Mouse (Mus musculus) R1 (cell line): Measurements from ENCODE around the gene Slc27a4.

Experiments
- DNase-seq: peaks from one replicate; pipeline ENCODE4 v3.0.0-alpha.2; 2018; ENCODE audit warnings: low read depth, low spot score

Slc27a4 gene

DNA sequence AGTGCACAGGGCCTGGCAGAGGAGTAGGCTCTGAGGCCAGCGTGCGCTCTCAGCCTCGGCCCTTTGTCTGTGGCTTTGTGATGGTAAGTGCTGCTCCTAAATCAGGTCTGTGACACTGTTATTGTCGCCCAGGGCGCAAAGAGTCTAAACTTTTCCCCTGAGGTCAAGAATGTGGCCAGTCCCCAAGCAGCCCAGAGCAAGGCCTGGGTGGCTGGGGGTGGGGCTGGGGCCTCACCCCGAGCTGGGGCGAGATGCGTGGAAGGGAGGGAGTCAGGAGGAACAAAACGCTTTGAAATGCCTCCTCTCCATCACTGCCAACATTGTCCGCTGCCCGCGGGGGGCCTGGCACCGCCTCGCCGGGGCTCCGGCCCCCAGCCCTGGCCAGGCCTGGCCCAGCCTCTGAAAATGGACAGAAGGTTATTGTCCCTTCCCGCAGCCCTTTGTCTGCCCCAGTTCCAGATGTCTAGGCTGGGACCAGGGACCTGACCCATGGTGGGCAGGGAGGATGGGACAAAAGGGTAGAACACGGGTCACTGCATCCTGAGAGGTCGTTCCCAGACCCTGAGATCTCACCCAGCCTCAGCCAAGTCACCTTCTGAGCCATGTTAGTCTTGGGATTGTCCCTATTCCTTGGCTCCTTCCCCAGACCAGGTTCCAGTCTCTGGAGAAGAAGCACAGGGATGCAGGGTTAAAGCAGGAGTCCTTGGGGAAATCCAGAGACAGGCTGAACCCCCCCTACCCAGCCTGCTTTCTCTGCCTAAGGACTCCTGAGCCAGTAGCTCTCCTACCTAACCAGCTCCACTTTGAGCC is 54.2 kb downstream of the Slc27a4 start:
- DNase-seq, result peak; percentile 23

DNA sequence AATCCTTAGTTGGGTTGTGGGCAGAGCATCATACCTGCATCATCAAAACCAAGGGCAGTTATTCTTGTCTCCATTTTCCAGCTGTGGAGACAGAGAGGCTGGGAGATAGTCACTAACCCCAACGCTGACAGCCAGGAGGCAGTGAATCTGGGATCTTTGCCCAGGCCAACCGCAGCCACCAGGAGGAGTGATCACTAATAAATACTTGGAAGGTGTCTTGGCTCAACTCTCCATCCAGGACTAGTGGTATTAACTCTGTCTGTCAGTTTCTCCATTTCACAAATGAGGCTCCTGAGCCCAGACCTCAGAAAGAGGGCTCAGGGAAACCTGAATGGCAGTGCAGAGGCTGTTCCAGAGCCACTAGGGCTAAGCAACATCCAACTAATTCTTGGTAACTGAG is 54.9 kb downstream of the Slc27a4 start:
- DNase-seq, result no peak

DNA sequence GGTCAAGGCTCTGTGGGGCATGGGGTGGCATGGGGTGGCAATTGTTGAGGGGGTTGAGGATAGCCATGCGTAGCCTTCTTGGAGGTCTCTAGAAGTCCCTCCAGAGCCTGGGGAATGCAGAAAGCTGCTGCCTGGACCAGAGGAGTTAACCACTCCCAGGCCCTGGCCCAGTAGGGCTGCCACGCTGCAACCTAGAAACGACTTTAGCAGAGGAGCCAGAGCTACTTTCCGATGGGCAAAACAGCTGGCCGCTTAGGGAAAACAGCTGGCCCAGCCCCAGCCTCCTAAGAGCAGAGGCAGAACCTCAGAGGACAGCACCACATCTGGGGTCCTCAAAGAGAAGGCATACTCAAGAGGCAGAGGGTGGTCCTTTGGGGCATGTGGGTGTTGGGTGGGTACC is 55.5 kb downstream of the Slc27a4 start:
- no peak for DNase-seq

DNA sequence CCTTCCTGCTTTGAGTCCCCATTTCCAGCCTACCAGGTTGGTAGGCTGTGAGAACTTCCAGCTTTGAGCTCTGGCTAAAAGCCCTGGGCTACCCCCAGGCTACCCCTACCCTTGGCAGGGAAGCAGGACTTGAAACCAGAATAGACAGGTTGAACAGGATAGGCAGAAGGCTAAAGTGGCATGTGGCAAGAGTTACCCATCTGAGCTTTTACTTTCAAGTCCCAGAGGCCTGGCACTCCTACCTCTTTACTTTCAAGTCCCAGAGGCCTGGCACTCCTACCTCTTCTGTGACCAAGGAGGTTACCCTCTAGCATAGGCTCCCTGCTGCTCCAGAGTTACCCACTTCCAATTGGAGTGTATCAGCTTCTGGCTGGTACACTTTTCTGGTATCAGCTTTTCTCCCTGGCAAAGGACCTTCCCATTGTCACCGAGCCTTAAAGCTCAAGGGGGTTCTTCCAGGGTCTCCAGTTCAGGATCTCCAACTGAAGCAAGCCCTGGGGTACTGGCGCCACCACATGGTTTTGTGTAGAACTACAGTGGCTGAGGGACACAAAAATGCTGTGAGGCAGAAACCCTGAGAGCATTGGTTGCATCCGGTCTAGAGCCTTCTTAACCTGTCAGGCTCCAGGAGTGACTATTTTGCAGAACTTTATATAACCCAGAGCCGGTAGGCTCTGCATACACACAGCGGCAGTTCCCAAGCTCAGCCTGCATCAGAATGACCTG is 56.5 kb downstream of the Slc27a4 start:
- peak; percentile 82 for DNase-seq

DNA sequence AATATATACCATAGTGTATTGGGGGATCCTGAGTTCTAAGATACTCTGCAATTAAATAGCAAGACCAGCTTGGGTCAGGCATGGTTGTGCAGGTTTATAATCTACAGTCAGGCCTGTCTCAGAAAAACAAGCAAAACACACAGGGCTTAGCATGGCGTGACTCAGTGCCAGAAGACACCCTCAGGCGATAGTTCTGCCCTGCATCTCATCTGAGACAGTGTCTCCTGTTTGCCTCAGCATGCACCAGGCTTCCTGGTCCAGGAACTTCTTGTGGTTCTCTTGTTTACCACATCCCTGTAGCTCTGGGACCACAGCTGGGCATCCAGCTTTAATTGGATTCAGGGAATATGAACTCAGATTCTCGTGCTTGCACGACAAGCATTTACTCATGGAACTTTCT is 62.7 kb downstream of the Slc27a4 start:
- no peak for DNase-seq
